Mouse (Mus musculus): Measurements from ENCODE around the gene D5Ertd579e. TPM values are rescaled to one million over a fixed set of nuclear protein-coding genes. Genes with fewer than 3 reads are reported as not detected.

Gene D5Ertd579e
- polyA plus RNA-seq, 1 experiment from 2014 or later = 17.9 TPM

DNA sequence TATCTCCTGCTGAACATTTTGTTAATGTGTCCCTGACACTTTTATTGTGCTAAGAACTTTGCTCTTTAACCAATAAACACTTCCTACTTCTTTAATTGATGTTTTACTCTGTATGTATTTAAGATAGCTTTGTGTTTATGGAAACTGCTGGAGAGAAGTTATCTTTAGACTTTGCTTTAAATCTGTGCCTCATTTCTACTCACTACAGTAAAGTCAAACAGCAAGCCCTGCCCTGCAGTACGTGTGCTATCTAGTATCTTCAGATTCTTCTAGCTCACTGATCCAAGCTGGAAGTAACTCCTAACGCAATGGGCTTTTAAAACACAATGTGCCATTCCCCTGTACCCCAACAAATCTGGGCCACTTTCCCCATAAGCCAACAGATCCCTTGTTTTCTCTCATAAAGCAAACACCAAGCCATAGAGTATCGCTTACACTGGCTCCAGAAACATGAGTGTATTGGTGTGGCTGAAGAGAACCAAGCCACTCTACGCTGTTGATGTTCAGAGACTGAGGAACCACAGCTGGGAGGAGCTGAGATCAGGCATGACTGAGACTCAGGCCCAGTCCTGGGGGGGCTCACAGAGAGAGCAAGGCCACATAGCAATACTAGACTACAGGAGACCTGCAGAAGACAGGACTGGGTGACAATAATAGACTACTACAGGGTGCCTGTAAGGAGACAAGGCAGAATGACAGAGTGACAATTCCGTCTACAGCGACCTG lies 136.2 kb downstream of the D5Ertd579e start:
- Histone ChIP-seq H3K27me3 (no peaks in the 10 kb centered on the region), H3K27ac (no peak overlapping the region), H3K9ac (no peak overlapping the region), H3K4me1 (peaks cover 20% of the 10 kb centered on the region; the same call in 1 of the 2 replicates), H3K4me3 (no peak overlapping the region), H3K36me3 (no peaks in the 10 kb centered on the region), H3K9me3 (no peaks in the 10 kb centered on the region), H3K4me2 (no peak overlapping the region)
- WGBS = 80% methylated on average over 6 of the region's 6 CpGs
- ATAC-seq (ENCODE audit: insufficient number of reproducible peaks, low FRiP score, low TSS enrichment, low read depth) = no peak

DNA sequence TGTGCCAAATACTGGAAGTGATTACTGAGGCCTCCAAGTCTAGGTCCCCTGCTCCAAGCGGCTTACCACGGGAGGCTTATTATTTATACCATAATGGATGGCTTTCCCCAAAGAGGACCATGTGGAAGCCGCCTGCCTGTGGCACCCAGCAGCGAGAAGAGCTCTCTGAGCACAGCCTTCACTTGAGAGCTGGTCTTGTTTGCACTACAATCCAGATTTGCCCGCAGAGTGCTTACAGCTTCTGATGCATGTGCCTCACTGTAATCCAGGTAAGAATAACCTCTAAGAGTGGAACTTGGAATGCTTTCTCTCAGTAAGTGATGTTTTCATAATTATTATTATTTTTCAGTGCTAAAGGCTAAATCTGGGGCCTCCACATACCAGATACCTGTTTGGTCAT lies 136.7 kb downstream of the D5Ertd579e start:
- H3K9me3 ChIP-seq = no peaks in the 10 kb centered on the region
- ATAC-seq (ENCODE audit: insufficient number of reproducible peaks, low FRiP score, low TSS enrichment, low read depth) = no peak
- peaks cover 25% of the 10 kb centered on the region; the same call in 1 of the 2 replicates for H3K4me1 ChIP-seq
- 61% methylated on average over 5 of the region's 5 CpGs for WGBS
- H3K4me2 ChIP-seq = no peak overlapping the region
- H3K36me3 ChIP-seq = no peaks in the 10 kb centered on the region
- H3K27ac ChIP-seq = no peak overlapping the region
- H3K9ac ChIP-seq = no peak overlapping the region
- no peak overlapping the region for H3K4me3 ChIP-seq
- H3K27me3 ChIP-seq = no peaks in the 10 kb centered on the region

DNA sequence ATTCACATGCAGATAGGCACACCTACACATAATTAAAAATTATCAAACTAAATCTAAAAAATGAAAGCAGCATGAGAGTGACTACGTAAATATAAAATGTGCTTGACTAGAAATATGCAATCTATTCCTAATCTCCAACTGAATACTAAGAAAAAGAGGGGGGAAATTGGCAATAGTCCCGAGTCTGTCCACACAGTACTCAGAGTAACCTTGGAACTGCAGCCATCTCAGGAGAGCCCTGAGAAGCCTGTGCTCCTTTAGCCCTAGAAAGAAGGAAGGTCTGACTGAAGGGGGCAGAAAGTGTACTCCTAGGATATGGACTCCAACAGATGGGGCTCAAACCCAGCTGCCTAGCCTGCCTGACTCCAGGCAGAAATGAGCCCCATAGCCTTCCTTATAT lies 137.3 kb downstream of the D5Ertd579e start:
- no peak for ATAC-seq (ENCODE audit: insufficient number of reproducible peaks, low FRiP score, low TSS enrichment, low read depth)
- H3K27ac ChIP-seq = no peak overlapping the region
- WGBS = 77% methylated on average over 2 of the region's 2 CpGs
- H3K27me3 ChIP-seq = no peaks in the 10 kb centered on the region
- no peaks in the 10 kb centered on the region for H3K9me3 ChIP-seq
- H3K4me1 ChIP-seq = peaks cover 30% of the 10 kb centered on the region; the same call in 1 of the 2 replicates
- no peaks in the 10 kb centered on the region for H3K36me3 ChIP-seq
- H3K9ac ChIP-seq = no peak overlapping the region
- no peak overlapping the region for H3K4me2 ChIP-seq
- no peak overlapping the region for H3K4me3 ChIP-seq

DNA sequence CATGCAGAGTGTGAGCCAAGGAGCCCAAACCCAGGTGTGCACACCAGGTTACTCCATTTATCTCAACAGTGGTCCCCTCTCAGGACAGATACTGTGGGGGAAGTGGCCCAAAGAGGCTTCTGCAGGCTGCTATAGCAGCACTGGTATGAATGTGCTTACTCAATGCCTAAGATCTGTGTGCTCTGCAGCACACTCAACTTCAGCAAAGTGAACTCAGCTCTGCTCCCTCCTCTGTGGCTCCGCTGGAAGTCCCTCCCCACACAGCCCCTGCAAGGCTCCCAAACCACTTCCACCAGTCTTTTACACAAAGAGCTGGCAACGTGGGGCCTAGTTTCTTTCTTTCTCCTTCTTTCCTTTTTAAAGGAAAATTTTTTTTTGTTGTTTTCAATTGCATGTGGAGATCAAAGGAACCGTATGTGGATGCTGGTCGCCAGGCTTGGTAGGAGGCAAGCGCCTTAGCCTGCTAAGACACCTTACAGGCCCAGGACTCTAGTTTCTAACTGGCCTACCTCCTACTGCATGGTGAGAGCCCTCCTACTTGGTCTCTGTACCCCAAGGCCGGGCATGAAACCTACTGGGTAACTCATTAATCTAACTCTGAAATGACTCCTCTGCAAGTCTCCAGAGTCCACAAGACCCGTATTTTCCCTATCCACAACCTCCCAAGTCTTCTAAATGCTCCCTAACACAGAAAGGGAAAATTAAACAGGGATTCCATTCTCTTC lies 138.1 kb downstream of the D5Ertd579e start:
- Histone ChIP-seq H3K36me3 (no peaks in the 10 kb centered on the region), H3K4me3 (no peak overlapping the region), H3K9me3 (no peaks in the 10 kb centered on the region), H3K27ac (peak overlapping the region; percentile 5; the same call in 1 of the 2 replicates), H3K27me3 (no peaks in the 10 kb centered on the region), H3K9ac (no peak overlapping the region), H3K4me1 (peaks cover 30% of the 10 kb centered on the region; the same call in 1 of the 2 replicates), H3K4me2 (no peak overlapping the region)
- 37% methylated on average over 7 of the region's 7 CpGs for WGBS
- no peak for ATAC-seq (ENCODE audit: insufficient number of reproducible peaks, low FRiP score, low TSS enrichment, low read depth)

DNA sequence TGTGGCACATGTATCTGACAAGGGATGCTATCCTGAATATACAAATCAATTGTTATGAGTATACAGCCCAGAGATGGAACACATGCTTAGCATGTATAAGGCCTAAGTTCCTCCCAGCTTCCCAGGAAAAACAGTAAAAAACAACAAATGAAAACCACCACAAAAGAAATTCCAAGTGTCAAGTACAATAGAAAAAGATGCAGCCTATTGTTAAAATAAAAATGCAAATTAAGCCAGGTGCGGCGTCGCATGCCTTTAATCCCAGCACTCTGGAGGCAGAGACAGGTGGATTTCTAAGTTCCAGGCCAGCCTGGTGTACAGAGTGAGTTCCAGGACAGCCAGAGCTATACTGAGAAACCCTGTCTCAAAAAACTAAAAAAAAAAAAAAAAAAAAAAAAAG lies 138.9 kb downstream of the D5Ertd579e start:
- no peak overlapping the region for H3K4me2 ChIP-seq
- no peaks in the 10 kb centered on the region for H3K36me3 ChIP-seq
- no peaks in the 10 kb centered on the region for H3K27me3 ChIP-seq
- no peak overlapping the region for H3K4me3 ChIP-seq
- no peak overlapping the region for H3K9ac ChIP-seq
- H3K9me3 ChIP-seq = no peaks in the 10 kb centered on the region
- H3K4me1 ChIP-seq = peaks cover 30% of the 10 kb centered on the region; the same call in 1 of the 2 replicates
- H3K27ac ChIP-seq = no peak overlapping the region
- ATAC-seq (ENCODE audit: insufficient number of reproducible peaks, low FRiP score, low TSS enrichment, low read depth) = no peak
- WGBS = 83% methylated on average over 3 of the region's 3 CpGs

DNA sequence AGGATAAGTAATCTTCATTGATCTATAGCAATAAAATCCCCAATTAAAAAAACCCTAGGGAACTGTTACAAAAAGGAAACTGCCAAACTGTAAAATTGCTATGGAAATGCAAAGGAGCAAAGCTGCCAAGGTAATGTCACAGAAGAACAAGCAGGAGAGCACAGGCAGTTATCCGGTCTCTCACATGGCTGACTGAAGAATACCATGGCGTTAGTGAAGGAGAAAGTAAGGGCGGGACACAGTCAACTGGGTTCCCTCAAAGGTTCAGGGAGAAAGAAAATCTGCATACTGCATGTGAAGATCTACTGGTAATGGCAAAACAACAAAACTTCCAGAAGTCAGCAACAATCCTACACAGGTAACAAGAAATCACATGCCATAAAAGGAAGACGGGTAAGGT lies 139.5 kb downstream of the D5Ertd579e start:
- Histone ChIP-seq H3K36me3 (no peaks in the 10 kb centered on the region), H3K27ac (no peak overlapping the region), H3K9me3 (no peaks in the 10 kb centered on the region), H3K4me1 (peaks cover 30% of the 10 kb centered on the region; the same call in 1 of the 2 replicates), H3K9ac (no peak overlapping the region), H3K27me3 (no peaks in the 10 kb centered on the region), H3K4me3 (no peak overlapping the region), H3K4me2 (no peak overlapping the region)
- no peak for ATAC-seq (ENCODE audit: insufficient number of reproducible peaks, low FRiP score, low TSS enrichment, low read depth)
- 66% methylated on average over 4 of the region's 4 CpGs for WGBS

DNA sequence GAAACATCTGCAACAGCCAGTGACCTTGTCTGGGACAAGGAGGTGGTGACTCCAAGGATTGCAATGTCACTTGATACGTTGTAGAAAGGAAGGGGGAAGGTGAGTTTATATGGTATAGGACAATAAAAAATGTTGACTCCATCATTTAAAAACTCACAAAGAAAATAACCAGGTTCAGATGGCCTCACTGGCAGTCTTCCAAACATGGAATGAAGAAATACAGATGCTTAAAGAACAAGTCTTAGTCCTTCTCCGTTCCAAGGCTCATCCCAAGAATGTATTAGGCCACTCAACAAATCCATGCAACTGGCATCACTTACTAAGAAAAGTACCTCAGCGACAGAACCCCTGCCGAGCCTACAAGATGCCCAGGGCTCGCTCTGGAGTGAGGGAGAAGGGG lies 141.3 kb downstream of the D5Ertd579e start:
- 34% methylated on average over 5 of the region's 5 CpGs for WGBS
- no peaks in the 10 kb centered on the region for H3K9me3 ChIP-seq
- H3K27ac ChIP-seq = 0 out of 2 replicates have a peak overlapping the region, but pooled peaks have one; percentile 38
- peaks cover 22% of the 10 kb centered on the region; the same call in 1 of the 2 replicates for H3K4me1 ChIP-seq
- no peak overlapping the region for H3K4me3 ChIP-seq
- no peak overlapping the region for H3K9ac ChIP-seq
- H3K36me3 ChIP-seq = no peaks in the 10 kb centered on the region
- no peaks in the 10 kb centered on the region for H3K27me3 ChIP-seq
- ATAC-seq (ENCODE audit: insufficient number of reproducible peaks, low FRiP score, low TSS enrichment, low read depth) = no peak
- H3K4me2 ChIP-seq = no peak overlapping the region

DNA sequence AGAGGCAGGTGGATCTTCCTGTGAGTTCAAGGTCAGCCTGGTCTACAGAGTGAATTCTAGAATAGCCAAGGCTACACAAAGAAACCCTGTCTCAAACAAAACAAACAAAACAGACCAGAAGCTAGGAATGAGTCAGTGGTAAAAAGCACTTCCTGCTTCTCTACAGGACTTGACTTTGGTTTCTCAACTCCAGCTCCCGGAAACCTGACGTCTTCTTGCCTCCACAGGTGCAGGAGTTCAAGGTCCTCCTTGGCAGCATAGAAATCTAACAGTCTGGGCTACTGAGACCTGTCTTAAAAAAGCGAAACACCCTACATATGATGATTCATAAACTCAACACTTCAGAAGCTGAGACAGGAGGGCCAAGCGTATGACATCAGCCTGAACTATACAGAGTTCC lies 141.9 kb downstream of the D5Ertd579e start:
- Histone ChIP-seq H3K4me2 (no peak overlapping the region), H3K27me3 (no peaks in the 10 kb centered on the region), H3K9me3 (no peaks in the 10 kb centered on the region), H3K4me1 (peaks cover 20% of the 10 kb centered on the region; the same call in 1 of the 2 replicates), H3K36me3 (no peaks in the 10 kb centered on the region), H3K27ac (0 out of 2 replicates have a peak overlapping the region, but pooled peaks have one; percentile 38), H3K9ac (no peak overlapping the region), H3K4me3 (no peak overlapping the region)
- WGBS = 66% methylated on average over 4 of the region's 4 CpGs
- ATAC-seq (ENCODE audit: insufficient number of reproducible peaks, low FRiP score, low TSS enrichment, low read depth) = no peak

DNA sequence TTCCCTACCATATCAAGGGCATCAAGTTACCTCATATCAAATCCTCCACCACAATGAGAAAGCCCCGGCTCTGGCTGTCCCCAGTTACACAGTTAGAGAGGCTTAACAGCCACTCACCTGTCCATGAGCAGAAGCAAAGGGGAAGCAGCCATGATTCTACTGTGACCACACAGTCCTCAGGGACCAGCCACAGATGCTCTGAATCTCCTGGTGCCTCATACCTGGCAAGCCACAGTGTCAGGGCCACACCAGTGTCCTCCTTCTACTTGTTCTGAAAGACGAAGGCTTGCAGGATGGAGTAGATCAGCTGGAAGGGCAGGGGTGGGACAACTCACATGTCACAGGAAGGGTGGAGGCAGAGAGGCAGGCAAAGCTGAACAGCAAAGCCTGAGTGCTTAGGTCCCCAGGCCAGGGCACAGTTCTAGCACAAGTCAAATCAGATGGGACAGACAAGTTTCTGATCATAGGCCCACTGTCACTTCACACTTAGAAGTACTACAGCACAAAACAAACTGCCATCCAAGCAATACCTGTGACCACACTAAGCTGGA lies 142.7 kb downstream of the D5Ertd579e start:
- Histone ChIP-seq H3K9me3 (no peaks in the 10 kb centered on the region), H3K36me3 (no peaks in the 10 kb centered on the region), H3K27ac (no peak overlapping the region), H3K27me3 (no peaks in the 10 kb centered on the region), H3K4me1 (peaks cover 18% of the 10 kb centered on the region; the same call in 1 of the 2 replicates), H3K9ac (no peak overlapping the region), H3K4me2 (no peak overlapping the region), H3K4me3 (no peak overlapping the region)
- 84% methylated on average over 2 of the region's 2 CpGs for WGBS
- ATAC-seq (ENCODE audit: insufficient number of reproducible peaks, low FRiP score, low TSS enrichment, low read depth) = no peak

DNA sequence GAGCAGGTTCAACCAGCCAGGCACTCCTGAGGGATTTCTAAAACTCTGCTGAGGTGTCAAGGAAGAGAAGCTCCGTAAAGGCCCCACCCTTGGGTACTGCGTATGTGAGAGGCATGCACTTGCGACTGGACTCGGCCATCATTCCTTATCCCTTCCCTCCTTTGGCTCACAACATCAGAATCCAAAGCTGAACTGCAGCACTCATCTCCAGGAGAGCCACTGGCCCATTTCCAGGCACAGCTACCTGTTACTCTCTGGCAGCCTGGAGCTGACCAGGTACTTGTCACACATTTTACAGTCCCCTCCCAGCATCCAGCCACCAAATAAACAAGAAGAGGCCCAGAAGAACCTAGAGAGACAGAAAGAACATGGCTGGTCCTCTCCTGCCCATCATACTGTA lies 143.4 kb downstream of the D5Ertd579e start:
- 88% methylated on average over 4 of the region's 4 CpGs for WGBS
- Histone ChIP-seq H3K9ac (no peak overlapping the region), H3K36me3 (no peaks in the 10 kb centered on the region), H3K4me2 (no peak overlapping the region), H3K27me3 (no peaks in the 10 kb centered on the region), H3K9me3 (no peaks in the 10 kb centered on the region), H3K4me3 (no peak overlapping the region), H3K27ac (peak overlapping the region; percentile 3; the same call in 1 of the 2 replicates), H3K4me1 (peaks cover 15% of the 10 kb centered on the region; the same call in 1 of the 2 replicates)
- ATAC-seq (ENCODE audit: insufficient number of reproducible peaks, low FRiP score, low TSS enrichment, low read depth) = no peak
